Mouse (Mus musculus) embryonic facial prominence, embryonic 13.5 days (tissue): Measurements from ENCODE around the gene Mme. TPM values are rescaled to one million over a fixed set of nuclear protein-coding genes. Genes with fewer than 3 reads are reported as not detected.

Experiments used
- ATAC-seq: fragments of 200-750 bp; cut with Nextera tagmentation; 2 replicates; pipeline ENCODE4 v1.8.0; 2017; ENCODE audit warnings: low read depth; ENCODE audit not compliant: insufficient number of reproducible peaks, insufficient read depth, low FRiP score, low TSS enrichment
- H3K27ac ChIP-seq: fragments of 300-500 bp; sonication (generic); 2 replicates; pipeline ENCODE4 v1.5.1; 2015; ENCODE audit warnings: moderate library complexity, mild to moderate bottlenecking, inconsistent platforms
- H3K27me3 ChIP-seq: fragments of 300-500 bp; sonication (generic); 2 replicates; pipeline ENCODE4 v1.6.1; 2015; ENCODE audit warnings: mild to moderate bottlenecking, inconsistent platforms
- H3K36me3 ChIP-seq: fragments of 300-500 bp; sonication (generic); 2 replicates; pipeline ENCODE4 v1.6.1; 2015; ENCODE audit warnings: mild to moderate bottlenecking, inconsistent platforms
- H3K4me1 ChIP-seq: fragments of 300-500 bp; sonication (generic); 2 replicates; pipeline ENCODE4 v1.6.1; 2015; ENCODE audit warnings: inconsistent platforms
- H3K4me2 ChIP-seq: fragments of 300-500 bp; sonication (generic); 2 replicates; pipeline ENCODE4 v1.6.1; 2015; ENCODE audit warnings: moderate library complexity, mild to moderate bottlenecking, inconsistent platforms
- H3K4me3 ChIP-seq: fragments of 300-500 bp; sonication (generic); 2 replicates; pipeline ENCODE4 v1.5.1; 2015; ENCODE audit warnings: mild to moderate bottlenecking, inconsistent platforms
- H3K9ac ChIP-seq: fragments of 300-500 bp; sonication (generic); 2 replicates; pipeline ENCODE4 v1.6.1; 2015; ENCODE audit warnings: mild to moderate bottlenecking, inconsistent platforms
- H3K9me3 ChIP-seq: fragments of 300-500 bp; sonication (generic); 2 replicates; pipeline ENCODE4 v1.6.1; 2016; ENCODE audit warnings: inconsistent platforms
- WGBS: fragments of 180-500 bp; shearing (Covaris S2); methylation state at CpG from one replicate; pipeline ENCODE4 v1.1.7; 2015; ENCODE audit warnings: mixed read lengths; 5-methylcytosine and 5-hydroxymethylcytosine counted together
- polyA plus RNA-seq: library from polyadenylated mRNA; unstranded; fragments of >200 nt; fragmentation: Nextera tagmentation; extraction: Ambion mirVana; gene quantifications from 2 replicates; pipeline ENCODE4 v1.2.1, GENCODE M21; 2015

Gene Mme
- polyA plus RNA-seq, 1 experiment from 2014 or later, result 67.4 TPM

GRCm38 (mm10) chr3:63417284-63417683 is 175.9 kb downstream of the Mme start:
- no peak for ATAC-seq
- no peak overlapping the region for H3K9ac ChIP-seq
- no peaks in the 10 kb centered on the region for H3K9me3 ChIP-seq
- H3K36me3 ChIP-seq, result no peaks in the 10 kb centered on the region
- H3K27me3 ChIP-seq, result no peaks in the 10 kb centered on the region
- H3K4me3 ChIP-seq, result no peak overlapping the region
- H3K27ac ChIP-seq, result no peak overlapping the region
- 52% methylated on average over 1 of the region's 1 CpGs for WGBS
- peaks cover 11% of the 10 kb centered on the region for H3K4me1 ChIP-seq
- H3K4me2 ChIP-seq, result no peak overlapping the region

DNA sequence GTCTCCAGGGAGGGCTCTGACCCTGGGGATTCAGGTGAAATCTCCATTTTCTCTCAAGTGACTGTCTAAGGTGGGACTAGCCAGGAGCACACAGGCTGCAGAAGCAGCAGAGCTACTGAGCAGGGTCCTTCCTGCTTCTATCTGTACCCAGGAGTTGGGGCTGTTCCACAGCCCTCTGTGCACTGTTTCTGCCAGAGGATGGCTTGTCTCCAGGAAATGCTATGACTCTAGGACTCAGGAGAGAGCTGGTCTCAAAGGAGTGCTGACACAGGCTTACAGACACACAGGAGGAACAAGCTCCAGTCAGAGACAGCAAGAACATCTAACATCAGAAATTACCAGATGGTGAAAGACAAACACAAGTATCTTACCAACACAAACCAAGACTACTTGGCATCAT is 176.4 kb downstream of the Mme start:
- H3K27me3 ChIP-seq, result no peaks in the 10 kb centered on the region
- no peaks in the 10 kb centered on the region for H3K9me3 ChIP-seq
- H3K4me3 ChIP-seq, result no peak overlapping the region
- H3K9ac ChIP-seq, result no peak overlapping the region
- no peak overlapping the region for H3K27ac ChIP-seq
- no peaks in the 10 kb centered on the region for H3K36me3 ChIP-seq
- ATAC-seq, result no peak
- H3K4me2 ChIP-seq, result no peak overlapping the region
- H3K4me1 ChIP-seq, result peaks cover 7% of the 10 kb centered on the region

DNA sequence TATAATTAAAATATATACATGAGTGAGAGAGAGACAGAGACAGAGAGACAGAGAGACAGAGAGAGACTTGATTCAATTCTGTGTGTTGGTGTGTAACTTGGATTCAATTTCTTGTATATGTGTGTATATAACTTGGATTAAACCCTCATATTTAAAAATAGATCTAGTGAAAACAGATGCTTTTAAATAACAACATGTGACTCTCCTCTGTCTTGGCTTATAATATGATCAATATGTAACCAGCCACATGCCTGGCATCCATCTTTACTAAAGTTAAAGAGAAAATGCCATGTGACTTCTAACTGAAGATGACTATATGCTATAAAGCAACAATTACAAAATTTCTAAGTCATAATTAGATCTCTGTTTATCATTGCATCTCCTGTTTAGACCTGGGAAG is 182.2 kb downstream of the Mme start:
- no peak overlapping the region for H3K4me3 ChIP-seq
- H3K4me2 ChIP-seq, result no peak overlapping the region
- H3K9ac ChIP-seq, result no peak overlapping the region
- H3K27me3 ChIP-seq, result no peaks in the 10 kb centered on the region
- ATAC-seq, result no peak
- no peaks in the 10 kb centered on the region for H3K4me1 ChIP-seq
- no peaks in the 10 kb centered on the region for H3K9me3 ChIP-seq
- H3K27ac ChIP-seq, result no peak overlapping the region
- H3K36me3 ChIP-seq, result no peaks in the 10 kb centered on the region

Other genes with a start within 250 kb of the Mme start
- not detected in 2 replicates for gene Gm34302, start 242.3 kb downstream of the Mme start, polyA plus RNA-seq